Mouse (Mus musculus): ENCODE results near the gene Slc5a10.
A peak's percentile ranks its signal among the peaks of the same experiment; 100 is the strongest.
"Not testable (repeated sequence)": the region's sequence is repeated elsewhere in the genome, so short reads cannot be mapped to it uniquely, and the experiment has no call there.

Gene Slc5a10

GRCm38 (mm10) chr11:61649626-61650025 lies 71.0 kb downstream of the Slc5a10 start:
- DNase-seq (ENCODE audit: low read depth, low spot score): no peak

- no peak for DNase-seq (ENCODE audit: low read depth, low spot score)
Measured at GRCm38 (mm10) chr11:61649163-61649580, 71.5 kb downstream of the Slc5a10 start.

GRCm38 (mm10) chr11:61648749-61649115 lies 71.9 kb downstream of the Slc5a10 start:
- DNase-seq (ENCODE audit: low read depth, low spot score): no peak

GRCm38 (mm10) chr11:61647956-61648748 lies 72.5 kb downstream of the Slc5a10 start:
- DNase-seq (ENCODE audit: low read depth, low spot score): no peak

- no peak for DNase-seq (ENCODE audit: low read depth, low spot score)
Measured at GRCm38 (mm10) chr11:61647110-61647910, 73.3 kb downstream of the Slc5a10 start.

- DNase-seq (ENCODE audit: low read depth, low spot score): no peak
Measured at GRCm38 (mm10) chr11:61646499-61647039, 74.1 kb downstream of the Slc5a10 start.

- DNase-seq (ENCODE audit: low read depth, low spot score): no peak
Measured at GRCm38 (mm10) chr11:61645357-61645857, 75.2 kb downstream of the Slc5a10 start.

- DNase-seq (ENCODE audit: low read depth, low spot score): no peak
Measured at GRCm38 (mm10) chr11:61644576-61645326, 75.9 kb downstream of the Slc5a10 start.

- no peak for DNase-seq (ENCODE audit: low read depth, low spot score)
Measured at GRCm38 (mm10) chr11:61643184-61643961, 77.3 kb downstream of the Slc5a10 start.

- no peak for DNase-seq (ENCODE audit: low read depth, low spot score)
Measured at GRCm38 (mm10) chr11:61642106-61642505, 78.5 kb downstream of the Slc5a10 start.

GRCm38 (mm10) chr11:61640585-61640984 lies 80.0 kb downstream of the Slc5a10 start:
- not testable (repeated sequence) for DNase-seq (ENCODE audit: low read depth, low spot score)

- DNase-seq (ENCODE audit: low read depth, low spot score): no peak
Measured at GRCm38 (mm10) chr11:61639601-61640177, 80.9 kb downstream of the Slc5a10 start.

- no peak for DNase-seq (ENCODE audit: low read depth, low spot score)
Measured at GRCm38 (mm10) chr11:61638764-61639536, 81.7 kb downstream of the Slc5a10 start.

- no peak for DNase-seq (ENCODE audit: low read depth, low spot score)
Measured at GRCm38 (mm10) chr11:61637856-61638255, 82.8 kb downstream of the Slc5a10 start.

GRCm38 (mm10) chr11:61637413-61637812 lies 83.2 kb downstream of the Slc5a10 start:
- no peak for DNase-seq (ENCODE audit: low read depth, low spot score)

GRCm38 (mm10) chr11:61636309-61636708 lies 84.3 kb downstream of the Slc5a10 start:
- DNase-seq (ENCODE audit: low read depth, low spot score): not testable (repeated sequence)

GRCm38 (mm10) chr11:61629621-61630020 lies 91.0 kb downstream of the Slc5a10 start:
- peak; percentile 24 for DNase-seq (ENCODE audit: low read depth, low spot score)

- peak; percentile 58 for DNase-seq (ENCODE audit: low read depth, low spot score)
Measured at GRCm38 (mm10) chr11:61626509-61626908, 94.1 kb downstream of the Slc5a10 start.

GRCm38 (mm10) chr11:61625136-61625535 lies 95.5 kb downstream of the Slc5a10 start:
- DNase-seq (ENCODE audit: low read depth, low spot score): no peak
